8 mouse cellular contexts compared by ENCODE assay signal in the genomic region with DNA sequence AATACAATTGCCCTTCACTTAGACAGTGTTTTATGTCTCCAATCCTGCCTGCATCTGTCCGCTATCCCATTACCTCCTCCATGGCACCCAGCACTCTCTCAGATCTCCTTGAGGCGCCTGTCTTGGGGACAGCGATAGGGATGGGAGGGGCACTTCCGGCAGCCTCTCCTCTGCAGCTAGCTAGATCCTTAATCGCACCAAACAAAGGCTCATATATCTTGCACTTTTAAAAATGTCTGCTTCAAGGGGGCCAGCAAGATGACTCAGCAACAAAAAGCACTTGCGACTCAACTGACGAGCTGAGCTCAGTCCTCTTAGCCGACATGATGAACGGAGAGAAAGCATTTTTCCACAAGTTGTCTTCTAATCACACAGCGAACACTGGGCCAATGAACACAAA. TPM values are rescaled to one million over a fixed set of nuclear protein-coding genes. Genes with fewer than 3 reads are reported as not detected.
A peak's percentile ranks its signal among the peaks of the same experiment; 100 is the strongest.
DNase-seq lines count a peak whose midpoint lies in the region; ATAC-seq and TF ChIP-seq lines count a peak whose summit lies in the region.

No protein-coding gene starts in this region.

- DNase-seq in ES-E14 (ENCODE audit: low read depth, low spot score), result no peak
- DNase-seq in lung, postnatal 10 days, result peak; percentile 49
- DNase-seq in layer of hippocampus, postnatal 10 days (ENCODE audit: low spot score in 2 of 2), result no peak
- DNase-seq in left cerebral cortex, postnatal 25 days (ENCODE audit: low spot score in 2 of 2), result no peak
- no peak for DNase-seq in gastrocnemius, postnatal 25 days
- DNase-seq in frontal cortex, postnatal 14 days (ENCODE audit: low spot score in 2 of 2), result no peak

- ATAC-seq in intestine, postnatal 0 days, result no peak

- H3K27me3 ChIP-seq in E14TG2a.4 (ENCODE audit: insufficient read depth, low read length), result no peaks in the 10 kb centered on the region
- 0 out of 2 replicates have a peak, but pooled peaks cover 3% of the 10 kb centered on the region for H3K27me3 ChIP-seq in intestine, postnatal 0 days (replicated peaks; ENCODE audit: control insufficient read depth, insufficient read depth, low read length)

- intact Hi-C loops in left cerebral cortex, postnatal 25 days (cut with DNase I), result no loop called here

- H3K9ac ChIP-seq in ES-E14 (ENCODE audit: insufficient read depth, low read depth, low read length, poor library complexity, severe bottlenecking), result no peak overlapping the region
- no peak overlapping the region for H3K9ac ChIP-seq in intestine, postnatal 0 days (ENCODE audit: low read depth, low read length)

- peak overlapping the region; percentile 37 for H3K4me2 ChIP-seq in intestine, postnatal 0 days (replicated peaks; ENCODE audit: low read depth)

- H3K27ac ChIP-seq in ES-E14 (ENCODE audit: insufficient read depth, low read depth, low read length, poor library complexity, severe bottlenecking), result no peak overlapping the region
- H3K27ac ChIP-seq in intestine, postnatal 0 days (ENCODE audit: low read depth, low read length), result no peak overlapping the region

- TF ChIP-seq CTCF in E14TG2a.4 (conservative IDR thresholded peaks at IDR 0.05; ENCODE audit: low read length), result no peak
- no peak for TF ChIP-seq CTCF in intestine, postnatal 0 days (IDR thresholded peaks at IDR 0.05; ENCODE audit: low read depth)

- WGBS in intestine, postnatal 0 days, result 55% methylated on average over 10 of the region's 10 CpGs

- no peaks in the 10 kb centered on the region for H3K9me3 ChIP-seq in E14TG2a.4 (ENCODE audit: low read length)
- H3K9me3 ChIP-seq in ES-E14 (ENCODE audit: control insufficient read depth, insufficient read depth, low read depth, low read length), result no peaks in the 10 kb centered on the region
- H3K9me3 ChIP-seq in intestine, postnatal 0 days (ENCODE audit: control insufficient read depth), result no peaks in the 10 kb centered on the region

- peak overlapping the region; percentile 27; the same call in 1 of the 2 replicates for H3K4me3 ChIP-seq in E14TG2a.4 (replicated peaks; ENCODE audit: low read length)
- H3K4me3 ChIP-seq in ES-E14 (ENCODE audit: insufficient read depth in 1 of 2, low read depth in 1 of 2, low read length in 2 of 2, poor library complexity in 1 of 2, severe bottlenecking in 1 of 2), result no peak overlapping the region
- no peak overlapping the region for H3K4me3 ChIP-seq in intestine, postnatal 0 days (ENCODE audit: low read depth, low read length)

- H3K36me3 ChIP-seq in E14TG2a.4 (ENCODE audit: insufficient read depth, low read length), result no peaks in the 10 kb centered on the region
- no peaks in the 10 kb centered on the region for H3K36me3 ChIP-seq in ES-E14 (ENCODE audit: control insufficient read depth, insufficient read depth, low read length, poor library complexity, severe bottlenecking)
- no peaks in the 10 kb centered on the region for H3K36me3 ChIP-seq in intestine, postnatal 0 days (ENCODE audit: control insufficient read depth, insufficient read depth)

- H3K4me1 ChIP-seq in E14TG2a.4 (replicated peaks; ENCODE audit: low read depth, low read length) (peaks cover 35% of the 10 kb centered on the region), ES-E14 (ENCODE audit: control insufficient read depth in 2 of 2, insufficient read depth in 2 of 2, low read length in 2 of 2, poor library complexity in 1 of 2) (peaks cover 4 to 12% of the 10 kb centered on the region in 2 experiments; a peak in 3 of 4 replicates)
- H3K4me1 ChIP-seq in intestine, postnatal 0 days (replicated peaks; ENCODE audit: control insufficient read depth, insufficient read depth, low read length), result no peaks in the 10 kb centered on the region; the same call in 1 of the 2 replicates

- in situ Hi-C loops in ES-E14 (cut with MboI; ENCODE audit: low sequenced_read_pairs in 2 of 2, unreplicated experiment in 2 of 2), result no loop called here

TF ChIP-seq in ES-E14, 5 proteins besides CTCF, POLR2A, EP300 and RAD21:
- TF ChIP-seq ZC3H11A (IDR thresholded peaks at IDR 0.05; ENCODE audit: borderline replicate concordance, low read depth, low read length) (no peak), CHD2 (IDR thresholded peaks at IDR 0.05; ENCODE audit: low read depth, low read length) (no peak), ZNF384 (IDR thresholded peaks at IDR 0.05; ENCODE audit: low read depth, low read length) (no peak), MAFK (IDR thresholded peaks at IDR 0.05; ENCODE audit: insufficient read depth, low read depth, low read length) (peak; percentile 68), HCFC1 (IDR thresholded peaks at IDR 0.05; ENCODE audit: borderline replicate concordance, insufficient read depth, low read length) (no peak)
TF ChIP-seq in ES-E14: peak in this region for 1.

RNA-seq across cellular contexts. Expression of a gene that starts 55.3 kb away (rescaled TPM):
- total RNA-seq in ES-E14 (2012; rRNA removed), result 7.9 and 8.7 TPM in 2 replicates
- polyA plus RNA-seq in intestine, postnatal 0 days (2015; fragmentation: Nextera tagmentation; extraction: Ambion mirVana), result 18.1 and 18.8 TPM in 2 replicates
- total RNA-seq in layer of hippocampus, postnatal 10 days (2021), result 10 to 100 TPM; 59.9 to 70.0 TPM
- 10 to 100 TPM; 67.2 to 72.4 TPM for total RNA-seq in left cerebral cortex, postnatal 25 days (2021)
- total RNA-seq in gastrocnemius, postnatal 25 days (2021), result 1 to 10 TPM; 1.9 to 3.2 TPM
